Mouse (Mus musculus) gastrocnemius, adult 2 months (tissue): ENCODE results near the gene Chrd. TPM values are rescaled to one million over a fixed set of nuclear protein-coding genes. Genes with fewer than 3 reads are reported as not detected.

Source experiments
- DNase-seq: peaks from one replicate; pipeline ENCODE4 v3.0.0; 2022
- H3K27ac ChIP-seq: fragments of 200-600 bp; 2 replicates; pipeline ENCODE4 v1.8.1; 2022; ENCODE audit warnings: mild to moderate bottlenecking
- H3K4me3 ChIP-seq: fragments of 200-600 bp; 2 replicates; pipeline ENCODE4 v1.8.1; 2022; ENCODE audit warnings: mild to moderate bottlenecking, moderate library complexity
- CTCF ChIP-seq: fragments of 200-600 bp; IDR thresholded peaks from 2 replicates; pipeline ENCODE4 v1.8.1; 2022; ENCODE audit warnings: antibody characterized with exemption, mild to moderate bottlenecking, moderate library complexity
- intact Hi-C: fragments of 180-260 bp; cut with DNase I; formaldehyde crosslinking; loops from one replicate; pipeline ENCODE4 v1.15.1; 2025
- total RNA-seq, 2 experiments: library from RNA; stranded (reverse); gene quantifications; 2 replicates each; pipeline ENCODE4 v1.2.3; 2021

Gene Chrd
- total RNA-seq, 2 experiments from 2014 or later: 2.9 to 3.6 TPM

- no peak for TF ChIP-seq CTCF
- intact Hi-C loops: no loop called here
- Histone ChIP-seq H3K4me3 (peak overlapping the region; percentile 80), H3K27ac (peak overlapping the region; percentile 93)
- DNase-seq: peak; percentile 13
These were observed 17.8 kb upstream of the Chrd start for GRCm38 (mm10) chr16:20715161-20715560.

- Histone ChIP-seq H3K27ac (peak overlapping the region; percentile 93), H3K4me3 (peak overlapping the region; percentile 80)
- intact Hi-C loops: no loop called here
- TF ChIP-seq CTCF: no peak
- DNase-seq: no peak
These were observed 17.4 kb upstream of the Chrd start for GRCm38 (mm10) chr16:20715566-20715965.

GRCm38 (mm10) chr16:20715976-20716840, 16.7 kb upstream of the Chrd start:
- intact Hi-C loops: no loop called here
- TF ChIP-seq CTCF: peak; percentile 5; the same call in 1 of the 2 replicates

GRCm38 (mm10) chr16:20716841-20717180, 16.1 kb upstream of the Chrd start:
- peak overlapping the region; percentile 80 for H3K4me3 ChIP-seq
- TF ChIP-seq CTCF: no peak
- intact Hi-C loops: no loop called here
- peak overlapping the region; percentile 93 for H3K27ac ChIP-seq
- DNase-seq: no peak

More at GRCm38 (mm10) chr16:20715976-20716840, 16.7 kb upstream of the Chrd start:
- H3K27ac ChIP-seq: peak overlapping the region; percentile 93
- peak; percentile 86 for DNase-seq
- H3K4me3 ChIP-seq: peak overlapping the region; percentile 80

- Histone ChIP-seq H3K4me3 (peak within 1 kb of the TSS; percentile 80), H3K27ac (peak within 1 kb of the TSS; percentile 93)
- DNase-seq: peak; percentile 98
- intact Hi-C loops: no loop called here
- peak; percentile 84 for TF ChIP-seq CTCF
These were observed 15.5 kb upstream of the Chrd start, which contains the start of the genes Polr2h and Clcn2 for GRCm38 (mm10) chr16:20717181-20717977. Polr2h (plus strand) TSS chr16:20717665. Clcn2 (minus strand) TSS chr16:20717746.

DNA sequence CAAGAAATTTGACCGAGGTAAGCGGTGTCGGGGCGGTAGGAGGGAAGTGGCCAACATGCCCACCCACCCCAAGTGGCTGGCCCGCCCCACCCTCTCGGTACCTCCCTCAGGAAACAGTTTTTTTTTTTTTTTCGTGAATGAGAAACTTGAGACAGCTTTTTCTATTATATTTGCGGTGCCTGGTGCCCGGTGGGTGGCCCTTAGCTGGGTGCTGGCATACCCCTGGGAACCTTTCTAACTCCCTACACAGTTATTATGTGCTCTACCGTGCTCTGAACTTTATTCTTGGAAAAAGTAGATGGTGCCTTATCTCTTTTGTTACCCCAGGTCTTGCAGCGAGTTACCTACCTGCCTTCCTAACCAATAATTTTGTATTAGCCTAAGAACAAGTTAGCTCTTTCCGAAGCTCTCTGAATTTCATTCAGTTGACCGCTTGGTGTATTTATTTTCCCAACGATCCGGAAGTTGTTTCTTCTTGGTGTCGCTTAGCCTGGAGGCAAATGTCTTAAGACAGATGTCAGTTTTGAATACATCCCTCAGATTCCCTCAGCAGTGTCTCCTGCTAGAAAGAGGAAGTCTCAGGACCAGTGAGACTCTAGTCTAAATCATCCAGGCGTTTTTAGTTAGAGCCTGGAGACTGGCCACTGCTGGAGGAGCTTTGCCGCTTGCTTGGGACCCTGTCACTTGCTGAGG, 14.8 kb upstream of the Chrd start:
- peak overlapping the region; percentile 80 for H3K4me3 ChIP-seq
- no peak for TF ChIP-seq CTCF
- no peak for DNase-seq
- peak overlapping the region; percentile 93 for H3K27ac ChIP-seq
- intact Hi-C loops: no loop called here

DNA sequence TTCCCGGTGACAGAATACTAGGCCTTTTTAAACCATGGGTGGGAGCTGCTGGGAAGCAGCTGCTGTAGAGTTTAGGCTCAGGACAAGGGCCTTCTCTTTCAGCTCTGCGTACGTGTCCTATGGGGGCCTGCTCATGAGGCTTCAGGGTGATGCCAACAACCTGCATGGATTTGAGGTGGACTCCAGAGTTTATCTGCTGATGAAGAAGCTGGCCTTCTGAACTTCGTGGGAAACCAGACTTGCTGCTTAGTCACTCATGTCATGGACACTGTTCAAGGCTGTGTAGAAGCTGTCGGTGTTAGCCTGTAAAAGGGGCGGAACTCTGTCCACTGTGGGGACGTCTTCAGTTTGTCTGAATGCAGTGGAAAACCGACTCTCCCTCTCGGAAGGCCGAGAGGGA, 11.1 kb upstream of the Chrd start:
- TF ChIP-seq CTCF: no peak

GRCm38 (mm10) chr16:20722736-20723135, 10.2 kb upstream of the Chrd start:
- Histone ChIP-seq H3K4me3 (no peak overlapping the region), H3K27ac (no peak overlapping the region)
- intact Hi-C loops: no loop called here
- DNase-seq: no peak
- no peak for TF ChIP-seq CTCF

More for the DNA sequence above, 11.1 kb upstream of the Chrd start:
- intact Hi-C loops: no loop called here
- DNase-seq: no peak
- Histone ChIP-seq H3K27ac (no peak overlapping the region), H3K4me3 (no peak overlapping the region)

- no peak for DNase-seq
- no peak overlapping the region for H3K4me3 ChIP-seq
- intact Hi-C loops: no loop called here
- H3K27ac ChIP-seq: no peak overlapping the region
- TF ChIP-seq CTCF: no peak
These were observed 9.7 kb upstream of the Chrd start for GRCm38 (mm10) chr16:20723247-20723646.

GRCm38 (mm10) chr16:20724338-20724748, 8.6 kb upstream of the Chrd start:
- Histone ChIP-seq H3K27ac (0 out of 2 replicates have a peak overlapping the region, but pooled peaks have one; percentile 79), H3K4me3 (no peak overlapping the region)
- TF ChIP-seq CTCF: peak; percentile 89
- intact Hi-C loops: loop anchor here (2.0 kb wide), 1 partner anchor 36 kb away; no protein-coding TSS in a partner anchor
- peak; percentile 81 for DNase-seq

DNA sequence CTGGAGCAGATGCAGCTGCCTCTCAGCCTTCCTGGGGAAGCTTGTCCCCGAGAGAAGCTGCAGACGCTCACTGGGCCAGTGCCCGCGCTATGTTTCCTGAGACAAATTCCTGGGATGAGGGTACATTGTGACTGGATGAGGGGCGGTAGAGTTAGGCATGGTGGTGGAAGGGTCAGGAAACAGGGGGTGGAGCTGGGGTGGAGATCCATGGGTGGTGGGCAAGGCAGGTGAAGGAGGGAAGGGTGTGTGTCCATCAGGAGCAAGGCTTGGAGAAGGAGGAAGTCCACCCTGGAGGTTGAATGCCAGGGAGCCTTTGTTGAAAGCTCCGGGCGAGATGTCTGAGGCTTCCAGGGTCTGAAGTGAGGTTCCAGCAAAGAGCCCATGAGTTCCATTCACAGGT, 7.6 kb upstream of the Chrd start:
- no peak for TF ChIP-seq CTCF
- intact Hi-C loops: loop anchor here (2.0 kb wide), 1 partner anchor 35 kb away; no protein-coding TSS in a partner anchor
- H3K27ac ChIP-seq: peak overlapping the region; percentile 79

DNA sequence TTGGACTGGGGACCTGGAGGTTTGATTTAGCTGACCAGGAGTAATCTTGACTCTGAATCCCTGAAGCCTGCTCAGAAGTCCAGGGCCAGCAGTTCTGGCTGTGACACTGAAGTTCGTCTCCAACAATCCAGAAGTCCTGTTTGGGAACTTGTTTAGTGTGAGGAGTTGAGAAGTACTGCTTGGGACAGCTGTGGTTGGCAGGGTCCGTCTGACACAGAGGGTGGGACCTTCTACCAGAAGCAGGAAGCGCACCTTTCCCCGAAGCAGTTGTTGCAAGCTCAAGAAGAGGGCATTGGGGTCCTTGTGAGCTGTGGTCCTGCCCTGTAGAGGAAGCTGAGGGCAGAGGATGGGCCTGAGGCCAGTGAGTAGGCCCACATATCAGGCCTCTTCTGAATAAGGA, 7.2 kb upstream of the Chrd start:
- TF ChIP-seq CTCF: no peak
- Histone ChIP-seq H3K4me3 (peak overlapping the region; percentile 40), H3K27ac (peak overlapping the region; percentile 79)
- intact Hi-C loops: loop anchor here (2.0 kb wide), 1 partner anchor 35 kb away; no protein-coding TSS in a partner anchor
- peak; percentile 27 for DNase-seq

More for the DNA sequence above, 7.6 kb upstream of the Chrd start:
- H3K4me3 ChIP-seq: peak overlapping the region; percentile 40
- peak; percentile 21 for DNase-seq
